Mouse (Mus musculus) liver, postnatal 0 days (tissue): ENCODE measurements around the gene Cdkl5. TPM values are rescaled to one million over a fixed set of nuclear protein-coding genes. Genes with fewer than 3 reads are reported as not detected.
"Not testable (repeated sequence)": the region's sequence is repeated elsewhere in the genome, so short reads cannot be mapped to it uniquely, and the experiment has no call there.

ENCODE experiments used
- ATAC-seq: fragments of 200-750 bp; cut with Nextera tagmentation; 2 replicates; pipeline ENCODE4 v1.8.0; 2017; ENCODE audit warnings: mild to moderate bottlenecking, moderate library complexity
- DNase-seq: peaks from one replicate; pipeline ENCODE4 v3.0.0-alpha.2; 2016
- H3K27ac ChIP-seq: fragments of 300-500 bp; sonication (generic); 2 replicates; pipeline ENCODE4 v1.5.1; 2014; ENCODE audit warnings: antibody characterized with exemption, moderate library complexity, mild to moderate bottlenecking, low read depth
- H3K27me3 ChIP-seq: fragments of 300-500 bp; sonication (generic); 2 replicates; pipeline ENCODE4 v1.6.1; 2014; ENCODE audit warnings: low read length, control low read depth, mixed read lengths; ENCODE audit not compliant: insufficient read depth
- H3K36me3 ChIP-seq: fragments of 300-500 bp; sonication (generic); replicated peaks from 2 replicates; pipeline ENCODE4 v1.6.1; 2014; ENCODE audit warnings: mild to moderate bottlenecking, control low read depth, low read length, moderate library complexity, mixed read lengths; ENCODE audit not compliant: insufficient read depth
- H3K4me1 ChIP-seq: fragments of 300-500 bp; sonication (generic); 2 replicates; pipeline ENCODE4 v1.6.1; 2014; ENCODE audit warnings: antibody characterized with exemption, mild to moderate bottlenecking, control low read depth; ENCODE audit not compliant: insufficient read depth
- H3K4me2 ChIP-seq: fragments of 300-500 bp; sonication (generic); 2 replicates; pipeline ENCODE4 v1.6.1; 2014; ENCODE audit warnings: low read depth, mild to moderate bottlenecking, low read length, moderate library complexity, mixed read lengths
- H3K4me3 ChIP-seq: fragments of 300-500 bp; sonication (generic); 2 replicates; pipeline ENCODE4 v1.5.1; 2014; ENCODE audit warnings: low read depth, low read length
- H3K9ac ChIP-seq: fragments of 300-500 bp; sonication (generic); replicated peaks from 2 replicates; pipeline ENCODE4 v1.6.1; 2014; ENCODE audit warnings: mild to moderate bottlenecking, moderate library complexity
- H3K9me3 ChIP-seq: fragments of 300-500 bp; sonication (generic); 2 replicates; pipeline ENCODE4 v1.6.1; 2016; ENCODE audit warnings: mild to moderate bottlenecking, control low read depth, low read length, mixed read lengths
- CTCF ChIP-seq: sonication (generic); IDR thresholded peaks from 2 replicates; pipeline ENCODE4 v1.5.1; 2016; ENCODE audit warnings: antibody characterized with exemption, low read depth
- EP300 ChIP-seq: IDR thresholded peaks from 2 replicates; pipeline ENCODE4 v1.6.1; 2016; ENCODE audit warnings: antibody characterized with exemption, low read depth, mild to moderate bottlenecking
- WGBS: fragments of 180-500 bp; shearing (Covaris S2); extraction: QIAGEN DNeasy Blood & Tissue Kit; methylation state at CpG from one replicate; pipeline ENCODE4 v1.1.7; 2014; ENCODE audit not compliant: insufficient replicate concordance; 5-methylcytosine and 5-hydroxymethylcytosine counted together
- polyA plus RNA-seq: library from polyadenylated mRNA; unstranded; fragments of >200 nt; fragmentation: Nextera tagmentation; extraction: Ambion mirVana; gene quantifications from 2 replicates; pipeline ENCODE4 v1.2.1, GENCODE M21; 2015

Cdkl5 gene
- polyA plus RNA-seq, 1 experiment from 2014 or later = 0.34 TPM

DNA sequence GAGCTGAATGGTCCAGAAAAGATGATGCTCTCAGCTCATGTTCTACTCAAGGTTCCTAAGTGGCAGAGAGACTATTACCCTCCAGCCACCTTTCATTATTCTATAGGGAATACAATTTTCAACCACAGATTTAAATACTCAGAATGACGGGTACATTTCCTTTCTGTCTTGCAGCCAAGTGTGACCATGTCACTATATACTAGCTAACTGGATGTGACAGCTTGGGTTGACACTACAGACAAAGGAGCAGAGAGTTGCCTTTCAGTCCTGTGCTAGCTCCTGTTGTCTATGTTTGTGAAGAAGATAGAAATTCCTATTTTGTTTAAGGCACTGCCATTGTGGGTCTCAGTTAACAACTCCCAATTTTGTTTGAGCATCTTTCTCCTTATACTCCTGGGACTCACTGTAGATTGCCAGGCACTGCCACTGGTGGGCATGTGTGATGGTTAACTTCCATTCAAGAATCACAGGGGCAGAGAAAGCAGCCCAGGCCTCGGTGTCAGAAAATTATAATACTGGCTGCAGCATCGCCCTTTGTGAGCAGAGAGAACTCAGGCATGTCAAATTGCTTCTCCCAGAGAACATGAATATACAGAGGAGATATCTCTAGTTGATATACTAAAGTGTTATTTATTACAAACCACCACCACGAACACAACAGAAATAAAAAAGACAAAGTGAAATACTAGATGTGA is 130.7 kb downstream of the Cdkl5 start:
- Histone ChIP-seq H3K4me3 (no peak overlapping the region), H3K9ac (no peak overlapping the region), H3K27me3 (no peaks in the 10 kb centered on the region), H3K36me3 (no peaks in the 10 kb centered on the region), H3K4me2 (no peak overlapping the region), H3K4me1 (no peaks in the 10 kb centered on the region), H3K27ac (no peak overlapping the region), H3K9me3 (no peaks in the 10 kb centered on the region)
- no peak for DNase-seq
- 75% methylated on average over 4 of the region's 4 CpGs for WGBS
- no peak for ATAC-seq
- TF ChIP-seq CTCF = no peak
- TF ChIP-seq EP300 = no peak

DNA sequence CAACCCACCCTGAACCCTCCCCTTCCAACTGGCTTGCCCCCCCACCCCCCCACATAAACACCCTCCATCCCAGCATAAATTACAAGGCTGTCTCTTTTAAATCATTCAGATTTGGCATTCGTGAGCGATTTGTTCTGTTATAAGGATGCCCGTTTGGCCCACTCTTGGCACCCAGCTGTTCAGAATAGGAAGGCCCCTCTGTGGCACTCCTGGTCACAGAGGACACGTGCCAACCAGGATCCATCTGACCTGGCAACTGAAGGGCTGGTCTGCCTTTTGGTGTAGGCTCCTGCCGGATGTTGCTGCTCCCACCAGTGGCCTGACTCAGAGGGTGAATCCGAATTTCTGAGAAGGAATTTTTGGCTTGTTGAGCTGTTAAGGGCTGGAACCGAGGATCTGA is 186.3 kb downstream of the Cdkl5 start:
- DNase-seq = no peak
- TF ChIP-seq CTCF = no peak
- no peak for TF ChIP-seq EP300
- no peak overlapping the region for H3K9ac ChIP-seq
- ATAC-seq = no peak
- no peaks in the 10 kb centered on the region; the same call in 1 of the 2 replicates for H3K27me3 ChIP-seq
- H3K9me3 ChIP-seq = no peaks in the 10 kb centered on the region
- WGBS = 80% methylated on average over 7 of the region's 7 CpGs
- no peaks in the 10 kb centered on the region for H3K36me3 ChIP-seq
- H3K4me2 ChIP-seq = no peak overlapping the region
- no peak overlapping the region for H3K27ac ChIP-seq
- H3K4me3 ChIP-seq = no peak overlapping the region
- no peaks in the 10 kb centered on the region for H3K4me1 ChIP-seq

DNA sequence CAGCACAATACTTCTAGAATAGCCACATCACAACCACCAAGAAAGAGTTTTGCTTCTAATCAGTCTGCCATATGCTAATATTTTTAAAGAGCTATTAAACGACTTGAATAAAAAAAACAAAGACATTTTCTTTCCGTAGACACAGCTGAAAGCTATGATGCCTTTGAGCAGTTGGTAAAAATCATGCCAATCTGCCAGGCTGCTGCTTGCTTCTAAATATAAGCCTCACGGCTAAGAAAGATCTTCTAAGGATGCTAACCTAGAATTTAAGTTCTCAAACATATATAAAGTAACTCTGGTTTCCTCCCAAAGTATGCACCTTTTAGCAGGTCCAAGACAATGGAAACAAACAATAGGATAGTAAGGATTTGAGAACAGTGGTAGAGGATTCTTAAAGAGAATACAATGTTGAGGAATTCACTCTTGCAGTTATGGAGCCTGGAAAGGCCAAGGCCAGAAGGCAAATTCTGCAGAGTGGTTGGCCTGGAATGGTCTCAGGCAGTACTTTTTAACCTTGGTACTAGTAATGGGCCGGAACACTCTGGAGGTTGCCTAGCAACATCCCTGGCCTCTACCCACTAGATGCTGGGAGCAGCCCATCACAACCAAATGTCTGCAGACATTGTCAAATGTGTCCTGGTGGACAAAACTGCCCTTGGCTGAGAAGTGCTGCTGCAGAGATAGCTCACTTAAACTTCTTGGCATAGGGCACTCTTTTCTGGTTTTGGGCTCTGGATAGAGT is 189.9 kb downstream of the Cdkl5 start:
- Histone ChIP-seq H3K9me3 (no peaks in the 10 kb centered on the region), H3K36me3 (no peaks in the 10 kb centered on the region), H3K27ac (no peak overlapping the region), H3K4me1 (no peaks in the 10 kb centered on the region), H3K4me2 (no peak overlapping the region), H3K9ac (no peak overlapping the region), H3K4me3 (no peak overlapping the region), H3K27me3 (no peaks in the 10 kb centered on the region)
- TF ChIP-seq EP300 = no peak
- no peak for TF ChIP-seq CTCF
- 83% methylated on average over 4 of the region's 4 CpGs for WGBS
- DNase-seq = no peak
- ATAC-seq = no peak

DNA sequence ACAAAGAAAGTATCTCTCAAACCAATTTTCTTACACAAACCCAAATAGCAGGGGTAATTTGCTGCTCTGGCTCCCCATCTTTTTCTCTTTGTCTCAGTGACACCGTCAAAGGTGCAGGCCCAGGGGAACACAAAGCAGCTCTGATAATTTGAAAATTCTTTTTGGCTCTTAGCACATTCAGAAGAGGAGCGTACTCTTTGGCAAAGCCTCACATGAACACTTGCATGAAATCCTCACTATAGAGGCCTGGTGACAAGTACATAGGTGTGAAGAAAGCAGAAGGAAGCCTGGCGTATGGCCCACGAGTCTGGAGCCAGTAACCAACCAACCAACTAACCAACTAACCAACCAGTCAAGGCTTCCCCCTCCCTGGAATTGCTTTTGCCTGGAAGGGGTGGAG is 199.6 kb downstream of the Cdkl5 start:
- WGBS = 70% methylated on average over 4 of the region's 4 CpGs
- no peak for TF ChIP-seq CTCF
- no peak for TF ChIP-seq EP300
- H3K4me2 ChIP-seq = no peak overlapping the region

DNA sequence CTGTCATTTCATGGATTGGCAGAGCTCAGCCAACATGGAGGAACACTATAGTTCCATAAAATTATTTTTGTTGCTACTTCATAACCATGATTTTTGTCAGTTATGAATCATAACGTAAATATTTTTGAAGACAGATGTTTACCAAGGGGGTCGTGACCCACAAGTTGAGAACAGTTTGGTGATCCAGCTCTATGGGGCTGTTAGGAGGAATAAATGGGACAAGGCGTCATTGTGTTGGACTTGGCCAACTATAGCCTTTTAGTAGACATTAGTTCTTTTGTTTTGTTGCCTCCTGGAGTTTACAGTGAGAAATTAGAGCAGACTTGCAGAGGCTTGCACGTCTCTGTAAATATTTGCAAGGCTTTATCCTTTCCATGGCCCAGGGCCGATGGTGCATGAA is 212.2 kb downstream of the Cdkl5 start:
- 66% methylated on average over 5 of the region's 5 CpGs for WGBS
- Histone ChIP-seq H3K4me2 (no peak overlapping the region), H3K27me3 (0 out of 2 replicates have a peak, but pooled peaks cover 2% of the 10 kb centered on the region), H3K4me3 (no peak overlapping the region), H3K36me3 (no peaks in the 10 kb centered on the region), H3K9ac (no peak overlapping the region), H3K4me1 (no peaks in the 10 kb centered on the region), H3K27ac (no peak overlapping the region), H3K9me3 (no peaks in the 10 kb centered on the region)
- ATAC-seq (no peak), DNase-seq (no peak)
- TF ChIP-seq CTCF = no peak
- no peak for TF ChIP-seq EP300

More for the DNA sequence above, 199.6 kb downstream of the Cdkl5 start:
- Histone ChIP-seq H3K9ac (no peak overlapping the region), H3K9me3 (no peaks in the 10 kb centered on the region), H3K27me3 (no peaks in the 10 kb centered on the region), H3K4me1 (no peaks in the 10 kb centered on the region), H3K27ac (no peak overlapping the region), H3K36me3 (no peaks in the 10 kb centered on the region), H3K4me3 (no peak overlapping the region)
- ATAC-seq (no peak), DNase-seq (no peak)

DNA sequence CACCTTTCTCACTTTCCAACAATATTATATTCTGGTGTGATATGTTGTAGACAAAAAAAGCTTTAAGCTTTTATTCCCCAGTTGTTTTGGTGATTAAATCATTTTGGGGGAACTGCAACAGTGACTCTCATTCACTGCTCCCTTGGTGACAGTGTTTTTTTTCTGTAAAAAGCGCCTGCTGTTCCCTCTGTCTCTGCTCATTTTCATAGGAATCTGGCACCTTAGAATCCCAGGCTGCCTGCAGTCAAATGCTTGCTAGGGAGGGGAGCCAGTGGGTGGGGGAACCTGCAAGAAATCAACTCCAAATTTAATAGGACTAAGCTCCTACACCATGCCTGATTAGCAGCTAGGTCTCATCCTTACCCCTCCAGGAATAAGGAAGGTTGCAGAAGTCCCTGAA is 221.5 kb downstream of the Cdkl5 start:
- H3K9me3 ChIP-seq = no peaks in the 10 kb centered on the region
- H3K9ac ChIP-seq = no peak overlapping the region
- no peaks in the 10 kb centered on the region for H3K4me1 ChIP-seq
- H3K36me3 ChIP-seq = no peaks in the 10 kb centered on the region
- H3K27me3 ChIP-seq = no peaks in the 10 kb centered on the region
- ATAC-seq (no peak), DNase-seq (no peak)
- TF ChIP-seq EP300 (no peak), CTCF (no peak)
- H3K27ac ChIP-seq = no peak overlapping the region
- no peak overlapping the region for H3K4me3 ChIP-seq
- no peak overlapping the region for H3K4me2 ChIP-seq
- 46% methylated on average over 1 of the region's 1 CpGs for WGBS

DNA sequence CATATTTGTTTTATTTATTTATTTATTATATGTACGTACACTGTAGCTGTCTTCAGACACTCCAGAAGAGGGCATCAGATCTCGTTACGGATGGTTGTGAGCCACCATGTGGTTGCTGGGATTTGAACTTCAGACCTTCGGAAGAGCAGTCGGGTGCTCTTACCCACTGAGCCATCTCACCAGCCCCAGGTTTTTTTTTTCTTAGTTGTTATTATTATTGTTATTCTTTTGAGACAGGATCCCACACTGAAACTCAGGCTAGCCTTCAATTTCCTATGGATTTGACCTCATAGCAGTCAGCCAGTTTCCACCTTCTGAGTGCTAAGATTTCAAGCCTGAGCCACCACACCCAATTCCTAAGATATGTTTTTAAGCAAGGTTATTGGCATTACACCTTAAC is 224.9 kb downstream of the Cdkl5 start:
- not testable (repeated sequence) for H3K36me3 ChIP-seq, H3K9me3 ChIP-seq, H3K4me1 ChIP-seq, H3K27ac ChIP-seq, H3K4me3 ChIP-seq, ATAC-seq, H3K9ac ChIP-seq, DNase-seq, H3K27me3 ChIP-seq, H3K4me2 ChIP-seq
- WGBS = 68% methylated on average over 5 of the region's 5 CpGs
